Mouse (Mus musculus): ENCODE measurements at regions not wholly inside any gene's neighbourhood (a gene's known extent, or its start where the extent isn't known, plus 50 kb on each side); places are given as distances from the start of the nearest gene placed in this dataset.

- H3K27me3 ChIP-seq (ENCODE audit: low read depth, poor library complexity, severe bottlenecking) = no peaks in the 10 kb centered on the region
- no peaks in the 10 kb centered on the region for H3K9me3 ChIP-seq (replicated peaks)
- no peak overlapping the region for H3K4me3 ChIP-seq
- H3K4me1 ChIP-seq = no peaks in the 10 kb centered on the region
- 81% methylated on average over 3 of the region's 3 CpGs for WGBS
- no peak for DNase-seq (ENCODE audit: low spot score)
- H3K27ac ChIP-seq (replicated peaks) = no peak overlapping the region
- no peaks in the 10 kb centered on the region for H3K36me3 ChIP-seq
Observed at GRCm38 (mm10) chr6:140258761-140259160, 165.1 kb upstream of the Plekha5 start.

GRCm38 (mm10) chr6:140258101-140258500 lies 165.8 kb upstream of the Plekha5 start:
- DNase-seq (ENCODE audit: low spot score) = no peak
- no peaks in the 10 kb centered on the region for H3K9me3 ChIP-seq (replicated peaks)
- no peak overlapping the region for H3K4me3 ChIP-seq
- H3K4me1 ChIP-seq = no peaks in the 10 kb centered on the region
- H3K27ac ChIP-seq (replicated peaks) = no peak overlapping the region
- WGBS = 89% methylated on average over 5 of the region's 5 CpGs
- H3K36me3 ChIP-seq = no peaks in the 10 kb centered on the region
- no peaks in the 10 kb centered on the region for H3K27me3 ChIP-seq (ENCODE audit: low read depth, poor library complexity, severe bottlenecking)

- no peak for DNase-seq (ENCODE audit: low spot score)
- 90% methylated on average over 4 of the region's 4 CpGs for WGBS
Observed at GRCm38 (mm10) chr6:140251527-140251926, 172.3 kb upstream of the Plekha5 start.

GRCm38 (mm10) chr6:140243411-140244151 lies 180.3 kb upstream of the Plekha5 start:
- peaks cover 13% of the 10 kb centered on the region for H3K4me1 ChIP-seq
- 31% methylated on average over 8 of the region's 8 CpGs for WGBS
- peak; percentile 49 for DNase-seq (ENCODE audit: low spot score)
- peak overlapping the region; percentile 83 for H3K27ac ChIP-seq (replicated peaks)
- no peaks in the 10 kb centered on the region for H3K27me3 ChIP-seq (ENCODE audit: low read depth, poor library complexity, severe bottlenecking)
- H3K9me3 ChIP-seq (replicated peaks) = no peaks in the 10 kb centered on the region
- H3K36me3 ChIP-seq = no peaks in the 10 kb centered on the region
- no peak overlapping the region for H3K4me3 ChIP-seq

More at GRCm38 (mm10) chr6:140251527-140251926, 172.3 kb upstream of the Plekha5 start:
- H3K4me3 ChIP-seq = no peak overlapping the region
- no peaks in the 10 kb centered on the region for H3K9me3 ChIP-seq (replicated peaks)
- H3K27ac ChIP-seq (replicated peaks) = no peak overlapping the region
- H3K36me3 ChIP-seq = no peaks in the 10 kb centered on the region
- H3K4me1 ChIP-seq = peaks cover 11% of the 10 kb centered on the region
- H3K27me3 ChIP-seq (ENCODE audit: low read depth, poor library complexity, severe bottlenecking) = no peaks in the 10 kb centered on the region

GRCm38 (mm10) chr6:140239356-140239755 lies 184.5 kb upstream of the Plekha5 start:
- Histone ChIP-seq H3K9me3 (replicated peaks) (no peaks in the 10 kb centered on the region), H3K27ac (replicated peaks) (no peak overlapping the region), H3K27me3 (ENCODE audit: low read depth, poor library complexity, severe bottlenecking) (no peaks in the 10 kb centered on the region), H3K36me3 (no peaks in the 10 kb centered on the region), H3K4me1 (peaks cover 13% of the 10 kb centered on the region), H3K4me3 (no peak overlapping the region)
- no peak for DNase-seq (ENCODE audit: low spot score)
- WGBS = 94% methylated on average over 8 of the region's 8 CpGs

- Histone ChIP-seq H3K4me1 (peaks cover 3% of the 10 kb centered on the region; the same call in 1 of the 2 replicates), H3K36me3 (no peaks in the 10 kb centered on the region), H3K27ac (replicated peaks) (no peak overlapping the region), H3K27me3 (ENCODE audit: low read depth, poor library complexity, severe bottlenecking) (no peaks in the 10 kb centered on the region), H3K4me3 (no peak overlapping the region), H3K9me3 (replicated peaks) (no peaks in the 10 kb centered on the region)
- no peak for DNase-seq (ENCODE audit: low spot score)
- WGBS = 91% methylated on average over 4 of the region's 4 CpGs
Observed at GRCm38 (mm10) chr6:140231537-140231936, 190.3 kb upstream of the Plcz1 start.

- no peak for DNase-seq (ENCODE audit: low spot score)
- H3K4me1 ChIP-seq = peaks cover 3% of the 10 kb centered on the region; the same call in 1 of the 2 replicates
- no peak overlapping the region for H3K4me3 ChIP-seq
- H3K36me3 ChIP-seq = no peaks in the 10 kb centered on the region
- H3K27ac ChIP-seq (replicated peaks) = no peak overlapping the region
- H3K27me3 ChIP-seq (ENCODE audit: low read depth, poor library complexity, severe bottlenecking) = no peaks in the 10 kb centered on the region
- WGBS = 78% methylated on average over 9 of the region's 9 CpGs
- H3K9me3 ChIP-seq (replicated peaks) = no peaks in the 10 kb centered on the region
Observed at GRCm38 (mm10) chr6:140229295-140229694, 188.0 kb upstream of the Plcz1 start.

GRCm38 (mm10) chr6:140228741-140229140 lies 187.5 kb upstream of the Plcz1 start:
- H3K27ac ChIP-seq (replicated peaks) = no peak overlapping the region
- H3K36me3 ChIP-seq = no peaks in the 10 kb centered on the region
- peaks cover 3% of the 10 kb centered on the region; the same call in 1 of the 2 replicates for H3K4me1 ChIP-seq
- H3K9me3 ChIP-seq (replicated peaks) = no peaks in the 10 kb centered on the region
- DNase-seq (ENCODE audit: low spot score) = no peak
- 81% methylated on average over 7 of the region's 7 CpGs for WGBS
- H3K27me3 ChIP-seq (ENCODE audit: low read depth, poor library complexity, severe bottlenecking) = no peaks in the 10 kb centered on the region
- no peak overlapping the region for H3K4me3 ChIP-seq

GRCm38 (mm10) chr6:140222534-140223324 lies 181.5 kb upstream of the Plcz1 start:
- H3K4me3 ChIP-seq = no peak overlapping the region
- H3K4me1 ChIP-seq = no peaks in the 10 kb centered on the region
- no peak for DNase-seq (ENCODE audit: low spot score)
- no peaks in the 10 kb centered on the region for H3K9me3 ChIP-seq (replicated peaks)
- H3K27me3 ChIP-seq (ENCODE audit: low read depth, poor library complexity, severe bottlenecking) = no peaks in the 10 kb centered on the region
- no peak overlapping the region for H3K27ac ChIP-seq (replicated peaks)
- H3K36me3 ChIP-seq = no peaks in the 10 kb centered on the region
- WGBS = 75% methylated on average over 1 of the region's 1 CpGs

- Histone ChIP-seq H3K4me1 (no peaks in the 10 kb centered on the region), H3K27me3 (ENCODE audit: low read depth, poor library complexity, severe bottlenecking) (no peaks in the 10 kb centered on the region), H3K9me3 (replicated peaks) (no peaks in the 10 kb centered on the region), H3K4me3 (no peak overlapping the region), H3K27ac (replicated peaks) (no peak overlapping the region), H3K36me3 (no peaks in the 10 kb centered on the region)
- WGBS = 86% methylated on average over 5 of the region's 5 CpGs
- DNase-seq (ENCODE audit: low spot score) = no peak
Observed at GRCm38 (mm10) chr6:140221653-140222272, 180.5 kb upstream of the Plcz1 start.

- no peaks in the 10 kb centered on the region for H3K27me3 ChIP-seq (ENCODE audit: low read depth, poor library complexity, severe bottlenecking)
- no peak overlapping the region for H3K27ac ChIP-seq (replicated peaks)
- no peak for DNase-seq (ENCODE audit: low spot score)
- no peak overlapping the region for H3K4me3 ChIP-seq
- no peaks in the 10 kb centered on the region for H3K36me3 ChIP-seq
- H3K9me3 ChIP-seq (replicated peaks) = no peaks in the 10 kb centered on the region
- H3K4me1 ChIP-seq = no peaks in the 10 kb centered on the region
- WGBS = 89% methylated on average over 10 of the region's 10 CpGs
Observed at GRCm38 (mm10) chr6:140218789-140219188, 177.5 kb upstream of the Plcz1 start.

- Histone ChIP-seq H3K4me1 (peaks cover 6% of the 10 kb centered on the region; the same call in 1 of the 2 replicates), H3K27ac (replicated peaks) (no peak overlapping the region), H3K36me3 (no peaks in the 10 kb centered on the region), H3K4me3 (no peak overlapping the region), H3K27me3 (ENCODE audit: low read depth, poor library complexity, severe bottlenecking) (no peaks in the 10 kb centered on the region), H3K9me3 (replicated peaks) (peaks cover 8% of the 10 kb centered on the region)
- 67% methylated on average over 2 of the region's 2 CpGs for WGBS
- no peak for DNase-seq (ENCODE audit: low spot score)
Observed at GRCm38 (mm10) chr6:140212403-140212802, 171.1 kb upstream of the Plcz1 start.

GRCm38 (mm10) chr6:140210141-140210540 lies 168.9 kb upstream of the Plcz1 start:
- WGBS = 94% methylated on average over 6 of the region's 6 CpGs
- Histone ChIP-seq H3K4me3 (no peak overlapping the region), H3K4me1 (peaks cover 6% of the 10 kb centered on the region; the same call in 1 of the 2 replicates), H3K27me3 (ENCODE audit: low read depth, poor library complexity, severe bottlenecking) (no peaks in the 10 kb centered on the region), H3K36me3 (no peaks in the 10 kb centered on the region), H3K27ac (replicated peaks) (no peak overlapping the region), H3K9me3 (replicated peaks) (peaks cover 8% of the 10 kb centered on the region)
- DNase-seq (ENCODE audit: low spot score) = no peak

Data from midbrain, embryonic 10.5 days (tissue).